Mouse (Mus musculus): Measurements from ENCODE around the gene Gramd2. TPM values are rescaled to one million over a fixed set of nuclear protein-coding genes. Genes with fewer than 3 reads are reported as not detected.
A peak's percentile ranks its signal among the peaks of the same experiment; 100 is the strongest.

The Gramd2 gene
- polyA plus RNA-seq, 1 experiment from 2014 or later, result 5.4 TPM

- DNase-seq (ENCODE audit: low spot score), result no peak
- Histone ChIP-seq H3K36me3 (ENCODE audit: control insufficient read depth, insufficient read depth, low read length) (no peaks in the 10 kb centered on the region), H3K4me2 (ENCODE audit: low read depth, low read length) (no peak overlapping the region), H3K27ac (replicated peaks; ENCODE audit: low read depth, low read length) (no peak overlapping the region), H3K4me1 (ENCODE audit: control insufficient read depth, insufficient read depth, low read length) (peaks cover 9% of the 10 kb centered on the region), H3K9me3 (ENCODE audit: control insufficient read depth, low read length) (no peaks in the 10 kb centered on the region), H3K27me3 (replicated peaks; ENCODE audit: control insufficient read depth, insufficient read depth, low read length) (no peaks in the 10 kb centered on the region), H3K4me3 (ENCODE audit: low read depth, low read length) (no peak overlapping the region), H3K9ac (ENCODE audit: low read depth, low read length) (no peak overlapping the region)
- WGBS, result 81% methylated on average over 5 of the region's 5 CpGs
- no peak for ATAC-seq (ENCODE audit: low read depth)
Measured at GRCm38 (mm10) chr9:59721144-59721543, 41.2 kb downstream of the Gramd2 start.

GRCm38 (mm10) chr9:59723096-59723657 lies 43.2 kb downstream of the Gramd2 start:
- Histone ChIP-seq H3K4me2 (ENCODE audit: low read depth, low read length) (peak overlapping the region; percentile 41), H3K36me3 (ENCODE audit: control insufficient read depth, insufficient read depth, low read length) (no peaks in the 10 kb centered on the region), H3K27ac (replicated peaks; ENCODE audit: low read depth, low read length) (peak overlapping the region; percentile 39; the same call in 1 of the 2 replicates), H3K27me3 (replicated peaks; ENCODE audit: control insufficient read depth, insufficient read depth, low read length) (no peaks in the 10 kb centered on the region), H3K4me3 (ENCODE audit: low read depth, low read length) (peak overlapping the region; percentile 18), H3K4me1 (ENCODE audit: control insufficient read depth, insufficient read depth, low read length) (peaks cover 9% of the 10 kb centered on the region), H3K9me3 (ENCODE audit: control insufficient read depth, low read length) (no peaks in the 10 kb centered on the region), H3K9ac (ENCODE audit: low read depth, low read length) (peak overlapping the region; percentile 15; the same call in 1 of the 2 replicates)
- DNase-seq (ENCODE audit: low spot score), result peak; percentile 93
- ATAC-seq (ENCODE audit: low read depth), result peak; percentile 71
- WGBS, result 15% methylated on average over 10 of the region's 10 CpGs

DNA sequence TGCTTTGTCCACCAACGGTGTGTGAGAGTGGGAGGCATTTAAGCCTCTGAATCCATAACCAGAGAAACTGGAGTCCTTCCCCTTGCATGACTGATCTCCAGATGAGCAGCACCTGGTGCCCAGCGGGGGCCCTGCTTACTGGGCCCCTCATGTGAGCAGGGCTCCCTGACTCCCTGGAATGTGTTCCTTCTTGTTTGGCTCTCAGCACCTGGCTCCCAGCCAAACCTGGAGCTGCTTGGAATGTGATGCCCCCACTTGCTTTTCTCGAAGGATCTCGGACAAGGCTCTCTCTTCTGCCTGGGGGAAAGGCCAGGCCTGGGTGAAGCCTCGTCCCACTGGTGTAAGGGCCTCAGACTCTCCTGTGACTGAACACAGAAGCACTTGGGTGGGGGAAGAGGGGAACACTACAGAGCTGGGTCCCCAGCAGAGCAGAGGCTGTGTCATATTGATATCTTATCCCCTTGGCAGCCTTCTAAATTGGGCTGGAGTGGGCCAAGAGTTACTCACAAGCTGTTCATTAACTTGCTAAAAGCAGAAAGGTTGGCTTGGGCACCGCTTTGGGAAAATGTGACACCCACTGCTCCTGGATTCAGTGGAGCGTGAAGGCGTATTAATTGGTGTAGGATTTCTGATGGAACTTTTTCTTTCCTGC lies 44.0 kb downstream of the Gramd2 start:
- ATAC-seq (ENCODE audit: low read depth), result peak; percentile 83
- no peaks in the 10 kb centered on the region for H3K36me3 ChIP-seq (ENCODE audit: control insufficient read depth, insufficient read depth, low read length)
- DNase-seq (ENCODE audit: low spot score), result peak; percentile 82
- H3K4me3 ChIP-seq (ENCODE audit: low read depth, low read length), result no peak overlapping the region
- H3K27me3 ChIP-seq (replicated peaks; ENCODE audit: control insufficient read depth, insufficient read depth, low read length), result no peaks in the 10 kb centered on the region
- peaks cover 9% of the 10 kb centered on the region for H3K4me1 ChIP-seq (ENCODE audit: control insufficient read depth, insufficient read depth, low read length)
- no peak overlapping the region for H3K9ac ChIP-seq (ENCODE audit: low read depth, low read length)
- 38% methylated on average over 8 of the region's 8 CpGs for WGBS
- H3K9me3 ChIP-seq (ENCODE audit: control insufficient read depth, low read length), result no peaks in the 10 kb centered on the region
- H3K4me2 ChIP-seq (ENCODE audit: low read depth, low read length), result no peak overlapping the region
- H3K27ac ChIP-seq (replicated peaks; ENCODE audit: low read depth, low read length), result peak overlapping the region; percentile 72

- no peaks in the 10 kb centered on the region for H3K27me3 ChIP-seq (replicated peaks; ENCODE audit: control insufficient read depth, insufficient read depth, low read length)
- H3K4me2 ChIP-seq (ENCODE audit: low read depth, low read length), result no peak overlapping the region
- H3K4me1 ChIP-seq (ENCODE audit: control insufficient read depth, insufficient read depth, low read length), result peaks cover 9% of the 10 kb centered on the region
- ATAC-seq (ENCODE audit: low read depth), result no peak
- H3K9ac ChIP-seq (ENCODE audit: low read depth, low read length), result no peak overlapping the region
- WGBS, result 81% methylated on average over 10 of the region's 10 CpGs
- no peak for DNase-seq (ENCODE audit: low spot score)
- no peak overlapping the region for H3K27ac ChIP-seq (replicated peaks; ENCODE audit: low read depth, low read length)
- H3K36me3 ChIP-seq (ENCODE audit: control insufficient read depth, insufficient read depth, low read length), result no peaks in the 10 kb centered on the region
- H3K9me3 ChIP-seq (ENCODE audit: control insufficient read depth, low read length), result no peaks in the 10 kb centered on the region
- H3K4me3 ChIP-seq (ENCODE audit: low read depth, low read length), result no peak overlapping the region
Measured at GRCm38 (mm10) chr9:59725515-59725914, 45.6 kb downstream of the Gramd2 start.

- no peak overlapping the region for H3K27ac ChIP-seq (replicated peaks; ENCODE audit: low read depth, low read length)
- H3K4me1 ChIP-seq (ENCODE audit: control insufficient read depth, insufficient read depth, low read length), result peaks cover 9% of the 10 kb centered on the region
- no peak overlapping the region for H3K4me3 ChIP-seq (ENCODE audit: low read depth, low read length)
- H3K9ac ChIP-seq (ENCODE audit: low read depth, low read length), result no peak overlapping the region
- H3K4me2 ChIP-seq (ENCODE audit: low read depth, low read length), result no peak overlapping the region
- no peaks in the 10 kb centered on the region for H3K9me3 ChIP-seq (ENCODE audit: control insufficient read depth, low read length)
- ATAC-seq (ENCODE audit: low read depth) (no peak), DNase-seq (ENCODE audit: low spot score) (peak; percentile 9)
- no peaks in the 10 kb centered on the region for H3K27me3 ChIP-seq (replicated peaks; ENCODE audit: control insufficient read depth, insufficient read depth, low read length)
- H3K36me3 ChIP-seq (ENCODE audit: control insufficient read depth, insufficient read depth, low read length), result no peaks in the 10 kb centered on the region
- 82% methylated on average over 11 of the region's 11 CpGs for WGBS
Measured at GRCm38 (mm10) chr9:59727569-59728286, 47.8 kb downstream of the Gramd2 start.

DNA sequence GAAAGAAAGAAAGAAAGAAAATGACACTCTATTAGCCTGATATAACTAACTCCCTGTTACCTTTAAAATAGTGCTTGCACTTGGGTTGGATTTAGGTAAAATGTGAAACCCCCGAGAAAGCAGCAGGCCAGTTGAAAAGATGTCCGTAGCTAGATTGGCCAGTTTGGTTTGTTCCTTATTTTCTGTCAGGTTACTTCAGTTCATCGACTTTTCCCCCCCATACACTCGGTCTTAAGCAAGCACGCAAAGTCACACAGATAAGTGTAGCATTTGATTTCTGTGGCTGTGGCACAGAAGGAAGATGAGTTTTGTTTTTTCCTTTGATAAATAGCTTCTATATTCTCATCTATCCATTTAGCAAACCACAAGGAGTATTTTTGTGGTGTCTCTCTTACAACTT lies 51.2 kb downstream of the Gramd2 start:
- Histone ChIP-seq H3K4me3 (ENCODE audit: low read depth, low read length) (no peak overlapping the region), H3K9me3 (ENCODE audit: control insufficient read depth, low read length) (no peaks in the 10 kb centered on the region), H3K27ac (replicated peaks; ENCODE audit: low read depth, low read length) (no peak overlapping the region), H3K4me2 (ENCODE audit: low read depth, low read length) (no peak overlapping the region), H3K9ac (ENCODE audit: low read depth, low read length) (no peak overlapping the region), H3K4me1 (ENCODE audit: control insufficient read depth, insufficient read depth, low read length) (peaks cover 7% of the 10 kb centered on the region; the same call in 1 of the 2 replicates), H3K27me3 (replicated peaks; ENCODE audit: control insufficient read depth, insufficient read depth, low read length) (no peaks in the 10 kb centered on the region), H3K36me3 (ENCODE audit: control insufficient read depth, insufficient read depth, low read length) (no peaks in the 10 kb centered on the region)
- DNase-seq (ENCODE audit: low spot score) (no peak), ATAC-seq (ENCODE audit: low read depth) (no peak)
- 86% methylated on average over 5 of the region's 5 CpGs for whole genome bisulfite sequencing

DNA sequence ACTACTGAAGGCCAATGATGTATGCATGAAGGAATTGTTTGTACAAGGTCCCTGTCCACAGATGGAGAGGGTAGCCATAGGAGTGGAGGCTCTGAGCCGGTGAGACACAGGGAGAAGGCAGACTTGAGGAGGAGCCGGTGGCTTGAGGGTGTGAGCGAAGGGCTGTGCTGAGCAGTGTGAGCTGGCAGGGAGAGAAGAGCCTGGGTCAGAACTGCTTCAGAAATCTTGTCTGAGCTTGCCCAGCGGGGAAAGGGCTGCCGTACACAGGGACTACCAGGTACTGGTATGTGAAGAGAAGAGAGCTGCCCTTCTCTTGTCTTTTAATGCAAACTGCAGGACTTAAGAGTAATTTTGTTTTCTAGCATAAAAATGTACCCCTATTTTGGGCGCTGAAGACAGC lies 53.1 kb downstream of the Gramd2 start:
- no peak for DNase-seq (ENCODE audit: low spot score)
- H3K9ac ChIP-seq (ENCODE audit: low read depth, low read length), result no peak overlapping the region

DNA sequence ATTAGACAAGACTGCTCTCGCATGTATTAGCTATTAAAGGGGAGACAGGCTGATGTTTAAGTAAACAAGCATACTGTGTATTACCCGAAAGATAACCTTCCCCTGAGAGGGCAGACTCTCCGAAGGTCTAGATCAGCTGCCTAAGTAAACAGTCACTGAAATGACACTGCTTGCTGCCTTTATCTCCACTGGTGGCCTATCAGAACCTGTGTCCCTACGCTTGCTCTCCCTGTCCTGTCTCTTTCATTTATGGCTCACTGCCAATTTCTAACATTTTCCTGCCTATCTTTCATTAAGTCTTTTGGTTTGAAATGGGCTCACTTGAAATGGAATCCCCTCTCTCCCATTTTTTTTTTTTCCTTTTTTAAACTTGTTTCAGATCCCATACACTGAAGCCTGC lies 55.5 kb downstream of the Gramd2 start:
- DNase-seq (ENCODE audit: low spot score), result no peak

More for the DNA sequence above, 53.1 kb downstream of the Gramd2 start:
- Histone ChIP-seq H3K4me3 (ENCODE audit: low read depth, low read length) (no peak overlapping the region), H3K4me1 (ENCODE audit: control insufficient read depth, insufficient read depth, low read length) (peaks cover 7% of the 10 kb centered on the region; the same call in 1 of the 2 replicates), H3K36me3 (ENCODE audit: control insufficient read depth, insufficient read depth, low read length) (no peaks in the 10 kb centered on the region), H3K27me3 (replicated peaks; ENCODE audit: control insufficient read depth, insufficient read depth, low read length) (no peaks in the 10 kb centered on the region), H3K4me2 (ENCODE audit: low read depth, low read length) (no peak overlapping the region), H3K27ac (replicated peaks; ENCODE audit: low read depth, low read length) (no peak overlapping the region), H3K9me3 (ENCODE audit: control insufficient read depth, low read length) (no peaks in the 10 kb centered on the region)
- WGBS, result 71% methylated on average over 6 of the region's 6 CpGs
- ATAC-seq (ENCODE audit: low read depth), result peak; percentile 75; the same call in 1 of the 2 replicates

More for the DNA sequence above, 55.5 kb downstream of the Gramd2 start:
- Histone ChIP-seq H3K27me3 (replicated peaks; ENCODE audit: control insufficient read depth, insufficient read depth, low read length) (no peaks in the 10 kb centered on the region), H3K36me3 (ENCODE audit: control insufficient read depth, insufficient read depth, low read length) (no peaks in the 10 kb centered on the region), H3K9ac (ENCODE audit: low read depth, low read length) (no peak overlapping the region), H3K4me2 (ENCODE audit: low read depth, low read length) (no peak overlapping the region), H3K27ac (replicated peaks; ENCODE audit: low read depth, low read length) (no peak overlapping the region), H3K9me3 (ENCODE audit: control insufficient read depth, low read length) (no peaks in the 10 kb centered on the region), H3K4me3 (ENCODE audit: low read depth, low read length) (no peak overlapping the region), H3K4me1 (ENCODE audit: control insufficient read depth, insufficient read depth, low read length) (peaks cover 7% of the 10 kb centered on the region; the same call in 1 of the 2 replicates)
- WGBS, result 41% methylated on average over 4 of the region's 4 CpGs
- ATAC-seq (ENCODE audit: low read depth), result 0 out of 2 replicates have a peak, but pooled peaks have one; percentile 44

All from embryonic facial prominence, embryonic 14.5 days (tissue).